Mouse (Mus musculus) hindbrain, embryonic 16.5 days (tissue): ENCODE results near the gene Zdhhc8. TPM values are rescaled to one million over a fixed set of nuclear protein-coding genes. Genes with fewer than 3 reads are reported as not detected.
"Not testable (repeated sequence)": the region's sequence is repeated elsewhere in the genome, so short reads cannot be mapped to it uniquely, and the experiment has no call there.

Experiments
- ATAC-seq: fragments of 200-750 bp; cut with Nextera tagmentation; 2 replicates; pipeline ENCODE4 v1.8.0; 2017; ENCODE audit warnings: moderate TSS enrichment, moderate library complexity
- H3K27ac ChIP-seq: fragments of 300-500 bp; sonication (generic); 2 replicates; pipeline ENCODE4 v1.5.1; 2014; ENCODE audit warnings: low read depth, mild to moderate bottlenecking, control low read depth, low read length, moderate library complexity
- H3K27me3 ChIP-seq: fragments of 300-500 bp; sonication (generic); replicated peaks from 2 replicates; pipeline ENCODE4 v1.6.1; 2014; ENCODE audit warnings: low read length; ENCODE audit not compliant: control insufficient read depth, insufficient read depth
- H3K36me3 ChIP-seq: fragments of 300-500 bp; sonication (generic); 2 replicates; pipeline ENCODE4 v1.6.1; 2014; ENCODE audit warnings: mild to moderate bottlenecking, low read length, moderate library complexity, mixed read lengths; ENCODE audit not compliant: control insufficient read depth, insufficient read depth
- H3K4me1 ChIP-seq: fragments of 300-500 bp; sonication (generic); 2 replicates; pipeline ENCODE4 v1.6.1; 2014; ENCODE audit warnings: low read depth, low read length; ENCODE audit not compliant: control insufficient read depth, insufficient read depth
- H3K4me2 ChIP-seq: fragments of 300-500 bp; sonication (generic); 2 replicates; pipeline ENCODE4 v1.6.1; 2014; ENCODE audit warnings: mild to moderate bottlenecking, low read length, control low read depth, moderate library complexity
- H3K4me3 ChIP-seq: fragments of 300-500 bp; sonication (generic); 2 replicates; pipeline ENCODE4 v1.5.1; 2014; ENCODE audit warnings: mild to moderate bottlenecking, low read length, control low read depth, moderate library complexity
- H3K9ac ChIP-seq: fragments of 300-500 bp; sonication (generic); 2 replicates; pipeline ENCODE4 v1.6.1; 2014; ENCODE audit warnings: low read depth, mild to moderate bottlenecking, control low read depth, low read length, moderate library complexity
- H3K9me3 ChIP-seq: fragments of 300-500 bp; sonication (generic); 2 replicates; pipeline ENCODE4 v1.6.1; 2014; ENCODE audit warnings: mild to moderate bottlenecking, low read length, moderate library complexity; ENCODE audit not compliant: control insufficient read depth
- WGBS: fragments of 180-500 bp; shearing (Covaris S2); extraction: QIAGEN DNeasy Blood & Tissue Kit; methylation state at CpG from one replicate; pipeline ENCODE4 v1.1.7; 2014; 5-methylcytosine and 5-hydroxymethylcytosine counted together
- polyA plus RNA-seq: library from polyadenylated mRNA; unstranded; fragments of >200 nt; fragmentation: Nextera tagmentation; extraction: Ambion mirVana; gene quantifications from 2 replicates; pipeline ENCODE4 v1.2.1, GENCODE M21; 2015

The Zdhhc8 gene
- polyA plus RNA-seq, 1 experiment from 2014 or later = 8.0 TPM

GRCm38 (mm10) chr16:18203430-18204091 lies 31.4 kb downstream of the Zdhhc8 start:
- no peak for ATAC-seq
- Histone ChIP-seq H3K4me1 (peaks cover 10% of the 10 kb centered on the region), H3K4me3 (no peak overlapping the region), H3K4me2 (no peak overlapping the region), H3K36me3 (no peaks in the 10 kb centered on the region), H3K27ac (no peak overlapping the region), H3K9me3 (no peaks in the 10 kb centered on the region), H3K27me3 (no peaks in the 10 kb centered on the region), H3K9ac (no peak overlapping the region)
- WGBS = 66% methylated on average over 7 of the region's 7 CpGs

GRCm38 (mm10) chr16:18202061-18202460 lies 32.9 kb downstream of the Zdhhc8 start:
- Histone ChIP-seq H3K36me3 (no peaks in the 10 kb centered on the region), H3K9me3 (no peaks in the 10 kb centered on the region), H3K4me2 (no peak overlapping the region), H3K27me3 (no peaks in the 10 kb centered on the region), H3K4me1 (peaks cover 10% of the 10 kb centered on the region), H3K9ac (no peak overlapping the region), H3K27ac (no peak overlapping the region), H3K4me3 (no peak overlapping the region)
- no peak for ATAC-seq
- 100% methylated on average over 1 of the region's 1 CpGs for WGBS

GRCm38 (mm10) chr16:18201620-18202019 lies 33.3 kb downstream of the Zdhhc8 start:
- WGBS = 50% methylated on average over 1 of the region's 1 CpGs
- no peak for ATAC-seq

GRCm38 (mm10) chr16:18200062-18200461 lies 34.9 kb downstream of the Zdhhc8 start:
- Histone ChIP-seq H3K4me2 (no peak overlapping the region), H3K9ac (no peak overlapping the region), H3K4me1 (peaks cover 11% of the 10 kb centered on the region), H3K4me3 (no peak overlapping the region), H3K27ac (no peak overlapping the region), H3K36me3 (no peaks in the 10 kb centered on the region), H3K9me3 (no peaks in the 10 kb centered on the region), H3K27me3 (no peaks in the 10 kb centered on the region)
- WGBS = 73% methylated on average over 2 of the region's 2 CpGs
- no peak for ATAC-seq

More at GRCm38 (mm10) chr16:18201620-18202019, 33.3 kb downstream of the Zdhhc8 start:
- Histone ChIP-seq H3K36me3 (no peaks in the 10 kb centered on the region), H3K4me2 (no peak overlapping the region), H3K27ac (no peak overlapping the region), H3K27me3 (no peaks in the 10 kb centered on the region), H3K9ac (no peak overlapping the region), H3K4me1 (peaks cover 10% of the 10 kb centered on the region), H3K4me3 (no peak overlapping the region), H3K9me3 (no peaks in the 10 kb centered on the region)

- peaks cover 18% of the 10 kb centered on the region for H3K4me1 ChIP-seq
Observed at GRCm38 (mm10) chr16:18198365-18199098, 36.4 kb downstream of the Zdhhc8 start.

GRCm38 (mm10) chr16:18197881-18198280 lies 37.1 kb downstream of the Zdhhc8 start:
- no peak overlapping the region for H3K9ac ChIP-seq
- H3K9me3 ChIP-seq = no peaks in the 10 kb centered on the region
- no peak overlapping the region for H3K4me3 ChIP-seq
- H3K27ac ChIP-seq = no peak overlapping the region
- WGBS = 85% methylated on average over 6 of the region's 6 CpGs
- no peaks in the 10 kb centered on the region for H3K36me3 ChIP-seq
- ATAC-seq = no peak
- H3K4me1 ChIP-seq = peaks cover 18% of the 10 kb centered on the region
- no peaks in the 10 kb centered on the region for H3K27me3 ChIP-seq
- no peak overlapping the region for H3K4me2 ChIP-seq

More at GRCm38 (mm10) chr16:18198365-18199098, 36.4 kb downstream of the Zdhhc8 start:
- Histone ChIP-seq H3K36me3 (no peaks in the 10 kb centered on the region), H3K4me3 (no peak overlapping the region), H3K9me3 (no peaks in the 10 kb centered on the region), H3K27ac (0 out of 2 replicates have a peak overlapping the region, but pooled peaks have one; percentile 4), H3K27me3 (no peaks in the 10 kb centered on the region), H3K4me2 (no peak overlapping the region), H3K9ac (no peak overlapping the region)
- ATAC-seq = 0 out of 2 replicates have a peak, but pooled peaks have one; percentile 9
- 41% methylated on average over 10 of the region's 10 CpGs for WGBS

GRCm38 (mm10) chr16:18195561-18195960 lies 39.4 kb downstream of the Zdhhc8 start:
- not testable (repeated sequence) for H3K27ac ChIP-seq, ATAC-seq, H3K9ac ChIP-seq, H3K36me3 ChIP-seq, H3K27me3 ChIP-seq, H3K4me3 ChIP-seq, H3K4me2 ChIP-seq, H3K9me3 ChIP-seq
- 46% methylated on average over 3 of the region's 3 CpGs for WGBS
- peaks cover 18% of the 10 kb centered on the region for H3K4me1 ChIP-seq

GRCm38 (mm10) chr16:18195068-18195467 lies 39.9 kb downstream of the Zdhhc8 start:
- no peaks in the 10 kb centered on the region for H3K9me3 ChIP-seq
- WGBS = 54% methylated on average over 5 of the region's 5 CpGs
- H3K27ac ChIP-seq = no peak overlapping the region
- ATAC-seq = peak; percentile 12; the same call in 1 of the 2 replicates
- H3K36me3 ChIP-seq = no peaks in the 10 kb centered on the region
- no peak overlapping the region for H3K9ac ChIP-seq
- H3K4me1 ChIP-seq = peaks cover 18% of the 10 kb centered on the region
- H3K4me2 ChIP-seq = no peak overlapping the region
- no peak overlapping the region for H3K4me3 ChIP-seq
- no peaks in the 10 kb centered on the region for H3K27me3 ChIP-seq

GRCm38 (mm10) chr16:18194208-18194985 lies 40.5 kb downstream of the Zdhhc8 start:
- Histone ChIP-seq H3K9ac (peak overlapping the region; percentile 24; the same call in 1 of the 2 replicates), H3K4me2 (no peak overlapping the region), H3K4me1 (peaks cover 18% of the 10 kb centered on the region), H3K36me3 (no peaks in the 10 kb centered on the region), H3K27me3 (no peaks in the 10 kb centered on the region), H3K4me3 (no peak overlapping the region), H3K9me3 (no peaks in the 10 kb centered on the region), H3K27ac (no peak overlapping the region)
- ATAC-seq = peak; percentile 49
- 48% methylated on average over 15 of the region's 15 CpGs for WGBS
